Mouse (Mus musculus) forebrain, postnatal 0 days (tissue): ENCODE measurements around the gene Fzd9. TPM values are rescaled to one million over a fixed set of nuclear protein-coding genes. Genes with fewer than 3 reads are reported as not detected.

Experiments
- ATAC-seq: fragments of 200-750 bp; cut with Nextera tagmentation; 2 replicates; pipeline ENCODE4 v1.8.0; 2017; ENCODE audit warnings: mild to moderate bottlenecking, moderate library complexity
- DNase-seq: peaks from one replicate; pipeline ENCODE4 v3.0.0-alpha.2; 2015
- H3K27ac ChIP-seq: fragments of 300-500 bp; sonication (generic); 2 replicates; pipeline ENCODE4 v1.5.1; 2014; ENCODE audit warnings: low read depth, mild to moderate bottlenecking, antibody characterized with exemption, low read length, moderate library complexity, mixed read lengths
- H3K27me3 ChIP-seq: fragments of 300-500 bp; sonication (generic); 2 replicates; pipeline ENCODE4 v1.6.1; 2014; ENCODE audit warnings: mild to moderate bottlenecking, low read length, mixed read lengths; ENCODE audit not compliant: insufficient read depth
- H3K36me3 ChIP-seq: fragments of 300-500 bp; sonication (generic); 2 replicates; pipeline ENCODE4 v1.6.1; 2014; ENCODE audit warnings: mild to moderate bottlenecking, moderate library complexity; ENCODE audit not compliant: insufficient read depth
- H3K4me1 ChIP-seq: fragments of 300-500 bp; sonication (generic); 2 replicates; pipeline ENCODE4 v1.6.1; 2014; ENCODE audit warnings: antibody characterized with exemption; ENCODE audit not compliant: insufficient read depth
- H3K4me2 ChIP-seq: fragments of 300-500 bp; sonication (generic); 2 replicates; pipeline ENCODE4 v1.6.1; 2014; ENCODE audit warnings: low read depth, mild to moderate bottlenecking, moderate library complexity
- H3K4me3 ChIP-seq: fragments of 300-500 bp; sonication (generic); 2 replicates; pipeline ENCODE4 v1.5.1; 2014; ENCODE audit warnings: low read depth, low read length, mixed read lengths
- H3K9ac ChIP-seq: fragments of 300-500 bp; sonication (generic); 2 replicates; pipeline ENCODE4 v1.6.1; 2014; ENCODE audit warnings: mild to moderate bottlenecking
- H3K9me3 ChIP-seq: fragments of 300-500 bp; sonication (generic); 2 replicates; pipeline ENCODE4 v1.6.1; 2016; ENCODE audit warnings: low read length
- CTCF ChIP-seq: sonication (generic); IDR thresholded peaks from 2 replicates; pipeline ENCODE4 v1.5.1; 2016; ENCODE audit warnings: antibody characterized with exemption, control low read depth, low read depth
- WGBS: fragments of 180-500 bp; shearing (Covaris S2); extraction: QIAGEN DNeasy Blood & Tissue Kit; methylation state at CpG from one replicate; pipeline ENCODE4 v1.1.7; 2014; 5-methylcytosine and 5-hydroxymethylcytosine counted together
- microRNA-seq, 2 experiments: library from miRNA; unstranded; fragments of <30 nt; microRNA quantifications; one replicate each; pipeline ENCODE4; 2016
- polyA plus RNA-seq: library from polyadenylated mRNA; unstranded; fragments of >200 nt; fragmentation: Nextera tagmentation; extraction: Ambion mirVana; gene quantifications from 2 replicates; pipeline ENCODE4 v1.2.1, GENCODE M21; 2015
- total RNA-seq: library from RNA; depleted of rRNA; stranded (reverse); fragments of >200 nt; gene quantifications from 2 replicates; pipeline ENCODE4 v1.2.3, GENCODE M21; 2014; rRNA removed

Gene Fzd9
- total and polyA plus RNA-seq, 2 experiments from 2014 or later, result 16.5 to 16.6 TPM

GRCm38 (mm10) chr5:135220941-135221340 is 30.1 kb downstream of the Fzd9 start:
- peaks cover 75% of the 10 kb centered on the region for H3K36me3 ChIP-seq

DNA sequence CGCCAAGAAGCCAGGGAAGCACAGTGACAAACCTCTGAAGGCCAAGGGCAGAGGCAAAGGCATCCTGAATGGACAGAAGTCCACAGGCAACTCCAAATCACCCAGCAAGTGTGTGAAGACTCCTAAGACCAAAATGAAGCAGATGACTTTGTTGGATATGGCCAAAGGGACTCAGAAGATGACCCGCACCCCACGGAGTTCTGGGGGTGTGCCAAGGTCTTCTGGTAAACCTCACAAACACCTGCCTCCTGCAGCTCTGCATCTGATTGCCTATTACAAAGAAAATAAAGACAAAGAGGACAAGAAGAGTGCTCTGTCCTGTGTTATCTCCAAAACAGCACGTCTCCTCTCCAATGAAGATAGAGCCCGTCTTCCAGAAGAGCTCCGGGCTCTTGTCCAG is 34.2 kb downstream of the Fzd9 start:
- H3K27ac ChIP-seq, result no peak overlapping the region
- no peaks in the 10 kb centered on the region for H3K4me1 ChIP-seq
- H3K9me3 ChIP-seq, result no peaks in the 10 kb centered on the region
- H3K9ac ChIP-seq, result no peak overlapping the region
- no peak for TF ChIP-seq CTCF
- no peak for ATAC-seq
- no peak for DNase-seq
- H3K27me3 ChIP-seq, result no peaks in the 10 kb centered on the region
- no peak overlapping the region for H3K4me3 ChIP-seq
- peaks cover 74% of the 10 kb centered on the region for H3K36me3 ChIP-seq
- no peak overlapping the region for H3K4me2 ChIP-seq
- 85% methylated on average over 6 of the region's 6 CpGs for WGBS

More at GRCm38 (mm10) chr5:135220941-135221340, 30.1 kb downstream of the Fzd9 start:
- no peaks in the 10 kb centered on the region for H3K9me3 ChIP-seq
- TF ChIP-seq CTCF, result no peak
- no peaks in the 10 kb centered on the region for H3K4me1 ChIP-seq
- no peaks in the 10 kb centered on the region for H3K27me3 ChIP-seq
- no peak overlapping the region for H3K4me2 ChIP-seq
- H3K4me3 ChIP-seq, result no peak overlapping the region
- H3K27ac ChIP-seq, result no peak overlapping the region
- ATAC-seq (no peak), DNase-seq (no peak)
- no peak overlapping the region for H3K9ac ChIP-seq

DNA sequence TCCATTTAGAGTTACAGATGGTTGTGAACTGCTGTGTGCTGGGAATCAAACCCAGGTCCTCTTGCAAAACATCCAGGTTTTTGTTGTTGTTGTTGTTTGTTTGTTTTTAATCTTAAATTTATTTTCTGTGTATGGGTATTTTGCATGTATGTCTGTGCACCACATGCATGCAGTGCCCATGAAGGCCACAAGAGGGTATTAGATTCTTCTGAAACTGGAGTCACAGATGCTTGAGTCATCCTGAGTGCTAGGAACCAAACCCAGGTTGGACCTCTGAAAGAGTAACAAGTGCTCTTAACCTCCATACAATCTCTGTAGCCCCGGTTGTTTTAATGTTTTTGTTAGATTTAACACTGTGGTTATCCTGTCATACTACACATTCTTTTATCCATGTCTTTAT is 42.8 kb downstream of the Fzd9 start:
- Histone ChIP-seq H3K9me3 (no peaks in the 10 kb centered on the region), H3K36me3 (peaks cover 50% of the 10 kb centered on the region), H3K4me1 (no peaks in the 10 kb centered on the region), H3K27ac (no peak overlapping the region), H3K9ac (no peak overlapping the region), H3K27me3 (no peaks in the 10 kb centered on the region), H3K4me3 (no peak overlapping the region), H3K4me2 (no peak overlapping the region)
- 98% methylated on average over 1 of the region's 1 CpGs for WGBS
- ATAC-seq (no peak), DNase-seq (no peak)
- TF ChIP-seq CTCF, result no peak

GRCm38 (mm10) chr5:135202763-135203162 is 48.3 kb downstream of the Fzd9 start:
- no peak for DNase-seq
- no peak overlapping the region for H3K27ac ChIP-seq
- peaks cover 34% of the 10 kb centered on the region for H3K36me3 ChIP-seq
- WGBS, result 89% methylated on average over 3 of the region's 3 CpGs
- H3K4me3 ChIP-seq, result no peak overlapping the region
- no peak for ATAC-seq
- H3K9me3 ChIP-seq, result no peaks in the 10 kb centered on the region
- no peak for TF ChIP-seq CTCF
- H3K4me2 ChIP-seq, result no peak overlapping the region
- no peaks in the 10 kb centered on the region for H3K4me1 ChIP-seq
- H3K9ac ChIP-seq, result no peak overlapping the region
- H3K27me3 ChIP-seq, result no peaks in the 10 kb centered on the region

Small RNA genes lying within 50 kb of the gene (microRNA-seq; reads per million reads assigned to microRNA genes)
- 0 reads per million in 2 experiments for gene Gm25315

Other genes with a start within 250 kb of the Fzd9 start
- 46.3 and 61.1 TPM in 2 replicates for gene Abhd11, start 242.1 kb downstream of the Fzd9 start, total RNA-seq
- gene Abhd11, start 242.1 kb downstream of the Fzd9 start, polyA plus RNA-seq, result 86.7 and 91.4 TPM in 2 replicates
- 152 and 167 TPM in 2 replicates for gene Stx1a, start 227.7 kb downstream of the Fzd9 start, total RNA-seq
- gene Stx1a, start 227.7 kb downstream of the Fzd9 start, polyA plus RNA-seq, result 143 and 171 TPM in 2 replicates
- 11.8 and 14.6 TPM in 2 replicates for gene Dnajc30, start 187.0 kb downstream of the Fzd9 start, total RNA-seq
- 50.1 and 52.3 TPM in 2 replicates for gene Dnajc30, start 187.0 kb downstream of the Fzd9 start, polyA plus RNA-seq
- gene Bud23, start 186.3 kb downstream of the Fzd9 start, total RNA-seq, result 72.1 and 92.3 TPM in 2 replicates
- 68.0 and 69.6 TPM in 2 replicates for gene Bud23, start 186.3 kb downstream of the Fzd9 start, polyA plus RNA-seq
- 71.1 and 74.8 TPM in 2 replicates for gene Vps37d, start 173.0 kb downstream of the Fzd9 start, total RNA-seq
- gene Vps37d, start 173.0 kb downstream of the Fzd9 start, polyA plus RNA-seq, result 31.1 and 34.2 TPM in 2 replicates
- gene Mlxipl, start 161.3 kb downstream of the Fzd9 start, total RNA-seq, result 0.76 and 0.77 TPM in 2 replicates
- 0.28 and 1.0 TPM in 2 replicates for gene Mlxipl, start 161.3 kb downstream of the Fzd9 start, polyA plus RNA-seq
- 13.5 and 35.2 TPM in 2 replicates for gene Tbl2, start 101.6 kb downstream of the Fzd9 start, total RNA-seq
- gene Tbl2, start 101.6 kb downstream of the Fzd9 start, polyA plus RNA-seq, result 9.2 and 12.0 TPM in 2 replicates
- gene Bcl7b, start 82.9 kb downstream of the Fzd9 start, total RNA-seq, result 30.3 and 31.4 TPM in 2 replicates
- gene Bcl7b, start 82.9 kb downstream of the Fzd9 start, polyA plus RNA-seq, result 42.6 TPM in 2 replicates
- 44.4 and 51.6 TPM in 2 replicates for gene Baz1b, start 64.0 kb downstream of the Fzd9 start, total RNA-seq
- 11.1 and 15.0 TPM in 2 replicates for gene Baz1b, start 64.0 kb downstream of the Fzd9 start, polyA plus RNA-seq
- not detected in 2 replicates for gene Fkbp6, start 98.8 kb upstream of the Fzd9 start, total RNA-seq
- gene Fkbp6, start 98.8 kb upstream of the Fzd9 start, polyA plus RNA-seq, result 0.18 TPM in 1 of 2 replicates, not detected in the other
- not detected in 2 replicates for gene Trim50, start 102.1 kb upstream of the Fzd9 start, total RNA-seq
- gene Trim50, start 102.1 kb upstream of the Fzd9 start, polyA plus RNA-seq, result not detected in 2 replicates
- gene Nsun5, start 118.7 kb upstream of the Fzd9 start, total RNA-seq, result 20.2 and 29.5 TPM in 2 replicates
- gene Nsun5, start 118.7 kb upstream of the Fzd9 start, polyA plus RNA-seq, result 19.5 and 20.4 TPM in 2 replicates
- 6.0 and 9.9 TPM in 2 replicates for gene Pom121, start 143.3 kb upstream of the Fzd9 start, total RNA-seq
- 6.0 and 8.1 TPM in 2 replicates for gene Pom121, start 143.3 kb upstream of the Fzd9 start, polyA plus RNA-seq